Mouse (Mus musculus) kidney, postnatal 0 days (tissue): ENCODE results near the gene Gm10097. TPM values are rescaled to one million over a fixed set of nuclear protein-coding genes. Genes with fewer than 3 reads are reported as not detected.

Source experiments
- ATAC-seq: fragments of 200-750 bp; cut with Nextera tagmentation; replicated peaks from 2 replicates; pipeline ENCODE4 v1.8.0; 2017; ENCODE audit warnings: low read depth, moderate number of reproducible peaks, moderate TSS enrichment, moderate library complexity; ENCODE audit not compliant: low FRiP score
- DNase-seq: peaks from one replicate; pipeline ENCODE4 v3.0.0-alpha.2; 2016; ENCODE audit warnings: low spot score
- H3K27ac ChIP-seq: fragments of 300-500 bp; sonication (generic); 2 replicates; pipeline ENCODE4 v1.5.1; 2014; ENCODE audit warnings: mild to moderate bottlenecking
- H3K27me3 ChIP-seq: fragments of 300-500 bp; sonication (generic); 2 replicates; pipeline ENCODE4 v1.6.1; 2014; ENCODE audit warnings: low read length, mixed read lengths; ENCODE audit not compliant: insufficient read depth
- H3K36me3 ChIP-seq: fragments of 300-500 bp; sonication (generic); 2 replicates; pipeline ENCODE4 v1.6.1; 2014; ENCODE audit warnings: low read length, mixed read lengths; ENCODE audit not compliant: insufficient read depth
- H3K4me1 ChIP-seq: fragments of 300-500 bp; sonication (generic); replicated peaks from 2 replicates; pipeline ENCODE4 v1.6.1; 2014; ENCODE audit warnings: antibody characterized with exemption, low read length, mixed read lengths; ENCODE audit not compliant: insufficient read depth
- H3K4me2 ChIP-seq: fragments of 300-500 bp; sonication (generic); 2 replicates; pipeline ENCODE4 v1.6.1; 2014; ENCODE audit warnings: mild to moderate bottlenecking, low read length, moderate library complexity, mixed read lengths
- H3K4me3 ChIP-seq: fragments of 300-500 bp; sonication (generic); replicated peaks from 2 replicates; pipeline ENCODE4 v1.5.1; 2014; ENCODE audit warnings: low read depth, low read length
- H3K9ac ChIP-seq: fragments of 300-500 bp; sonication (generic); 2 replicates; pipeline ENCODE4 v1.6.1; 2014; ENCODE audit warnings: low read depth, low read length
- H3K9me3 ChIP-seq: fragments of 300-500 bp; sonication (generic); replicated peaks from 2 replicates; pipeline ENCODE4 v1.6.1; 2016; ENCODE audit warnings: low read length, inconsistent platforms, mixed read lengths
- CTCF ChIP-seq: IDR thresholded peaks from 2 replicates; pipeline ENCODE4 v1.5.1; 2016; ENCODE audit warnings: antibody characterized with exemption, low read depth, mild to moderate bottlenecking, moderate library complexity
- WGBS: fragments of 180-500 bp; shearing (Covaris S2); extraction: QIAGEN DNeasy Blood & Tissue Kit; methylation state at CpG from one replicate; pipeline ENCODE4 v1.1.7; 2014; 5-methylcytosine and 5-hydroxymethylcytosine counted together
- polyA plus RNA-seq: library from polyadenylated mRNA; unstranded; fragments of >200 nt; fragmentation: Nextera tagmentation; extraction: Ambion mirVana; gene quantifications from 2 replicates; pipeline ENCODE4 v1.2.1, GENCODE M21; 2015

Gene Gm10097
- polyA plus RNA-seq, result 0.06 TPM in 1 of 2 replicates, not detected in the other

GRCm38 (mm10) chr10:5068676-5069265 lies at the start of gene Gm10097:
Gene Gm10097, plus strand, starts transcription at chr10:5069192.
- H3K27ac ChIP-seq, result peak within 1 kb of the TSS; percentile 62
- 86% methylated on average over 14 of the region's 14 CpGs for WGBS
- no peaks in the 10 kb centered on the region for H3K27me3 ChIP-seq
- no peaks in the 10 kb centered on the region for H3K4me1 ChIP-seq
- no peak for ATAC-seq
- H3K4me2 ChIP-seq, result no peak within 1 kb of the TSS
- H3K4me3 ChIP-seq, result no peak within 1 kb of the TSS
- no peaks in the 10 kb centered on the region for H3K36me3 ChIP-seq
- H3K9me3 ChIP-seq, result no peaks in the 10 kb centered on the region
- no peak for DNase-seq
- no peak within 1 kb of the TSS for H3K9ac ChIP-seq
- TF ChIP-seq CTCF, result no peak

- ATAC-seq, result no peak
- 90% methylated on average over 4 of the region's 4 CpGs for WGBS
- TF ChIP-seq CTCF, result no peak
Observed at GRCm38 (mm10) chr10:5025906-5026305, 43.1 kb upstream of the Gm10097 start.

GRCm38 (mm10) chr10:5027208-5027607 lies 41.8 kb upstream of the Gm10097 start:
- no peak for ATAC-seq
- TF ChIP-seq CTCF, result no peak
- DNase-seq, result no peak

More at GRCm38 (mm10) chr10:5025906-5026305, 43.1 kb upstream of the Gm10097 start:
- Histone ChIP-seq H3K9ac (no peak overlapping the region), H3K9me3 (no peaks in the 10 kb centered on the region), H3K4me1 (no peaks in the 10 kb centered on the region), H3K36me3 (no peaks in the 10 kb centered on the region), H3K4me2 (no peak overlapping the region), H3K4me3 (no peak overlapping the region), H3K27me3 (no peaks in the 10 kb centered on the region), H3K27ac (no peak overlapping the region)
- DNase-seq, result no peak

GRCm38 (mm10) chr10:5028301-5028700 lies 40.7 kb upstream of the Gm10097 start:
- TF ChIP-seq CTCF, result no peak
- Histone ChIP-seq H3K4me2 (no peak overlapping the region), H3K4me1 (no peaks in the 10 kb centered on the region), H3K27me3 (no peaks in the 10 kb centered on the region), H3K36me3 (no peaks in the 10 kb centered on the region), H3K27ac (no peak overlapping the region), H3K4me3 (no peak overlapping the region), H3K9me3 (no peaks in the 10 kb centered on the region), H3K9ac (no peak overlapping the region)
- 66% methylated on average over 9 of the region's 9 CpGs for WGBS
- ATAC-seq (no peak), DNase-seq (no peak)

More at GRCm38 (mm10) chr10:5027208-5027607, 41.8 kb upstream of the Gm10097 start:
- Histone ChIP-seq H3K4me2 (no peak overlapping the region), H3K27ac (no peak overlapping the region), H3K9me3 (no peaks in the 10 kb centered on the region), H3K4me1 (no peaks in the 10 kb centered on the region), H3K36me3 (no peaks in the 10 kb centered on the region), H3K9ac (no peak overlapping the region), H3K27me3 (no peaks in the 10 kb centered on the region), H3K4me3 (no peak overlapping the region)
- 93% methylated on average over 1 of the region's 1 CpGs for WGBS

- no peak for TF ChIP-seq CTCF
- Histone ChIP-seq H3K9me3 (no peaks in the 10 kb centered on the region), H3K9ac (no peak overlapping the region), H3K4me1 (no peaks in the 10 kb centered on the region), H3K27me3 (no peaks in the 10 kb centered on the region), H3K27ac (no peak overlapping the region), H3K4me2 (no peak overlapping the region), H3K36me3 (no peaks in the 10 kb centered on the region), H3K4me3 (no peak overlapping the region)
- WGBS, result 51% methylated on average over 2 of the region's 2 CpGs
- ATAC-seq, result no peak
- no peak for DNase-seq
Observed at GRCm38 (mm10) chr10:5029161-5029560, 39.8 kb upstream of the Gm10097 start.

- H3K4me2 ChIP-seq, result no peak overlapping the region
- H3K9me3 ChIP-seq, result no peaks in the 10 kb centered on the region
- no peaks in the 10 kb centered on the region for H3K4me1 ChIP-seq
- TF ChIP-seq CTCF, result no peak
- DNase-seq (no peak), ATAC-seq (no peak)
- H3K36me3 ChIP-seq, result no peaks in the 10 kb centered on the region
- WGBS, result 88% methylated on average over 1 of the region's 1 CpGs
- no peak overlapping the region for H3K9ac ChIP-seq
- H3K4me3 ChIP-seq, result no peak overlapping the region
- H3K27me3 ChIP-seq, result no peaks in the 10 kb centered on the region
- H3K27ac ChIP-seq, result no peak overlapping the region
Observed at GRCm38 (mm10) chr10:5029883-5030282, 39.1 kb upstream of the Gm10097 start.
